Mouse (Mus musculus) ovary, postnatal 36 days (tissue): ENCODE data around the gene Lingo1.

Experiments
- DNase-seq: peaks from one replicate; pipeline ENCODE4 v3.0.0; 2022; ENCODE audit warnings: low spot score, mixed read lengths

Lingo1 gene

DNA sequence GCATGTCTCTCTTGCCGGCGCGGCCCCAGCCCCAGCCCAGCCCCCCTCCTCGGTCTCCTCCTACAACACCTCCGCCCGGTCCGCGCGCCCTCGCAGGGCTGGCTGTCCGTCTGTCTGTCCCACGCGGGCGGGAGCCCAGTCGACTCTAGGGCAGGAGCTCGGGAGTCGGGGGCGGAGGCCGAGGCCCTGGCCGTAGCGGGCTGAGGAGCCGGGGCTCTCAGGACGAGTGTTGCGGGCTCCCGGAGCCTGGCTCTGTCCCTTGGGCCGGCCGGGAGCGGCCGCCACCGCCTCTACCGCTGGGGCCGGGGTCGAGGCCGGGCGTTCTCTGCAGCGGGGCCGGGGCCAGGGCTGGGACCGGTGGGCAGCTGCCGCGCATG lies 161.2 kb downstream of the Lingo1 start:
- peak; percentile 47 for DNase-seq

DNA sequence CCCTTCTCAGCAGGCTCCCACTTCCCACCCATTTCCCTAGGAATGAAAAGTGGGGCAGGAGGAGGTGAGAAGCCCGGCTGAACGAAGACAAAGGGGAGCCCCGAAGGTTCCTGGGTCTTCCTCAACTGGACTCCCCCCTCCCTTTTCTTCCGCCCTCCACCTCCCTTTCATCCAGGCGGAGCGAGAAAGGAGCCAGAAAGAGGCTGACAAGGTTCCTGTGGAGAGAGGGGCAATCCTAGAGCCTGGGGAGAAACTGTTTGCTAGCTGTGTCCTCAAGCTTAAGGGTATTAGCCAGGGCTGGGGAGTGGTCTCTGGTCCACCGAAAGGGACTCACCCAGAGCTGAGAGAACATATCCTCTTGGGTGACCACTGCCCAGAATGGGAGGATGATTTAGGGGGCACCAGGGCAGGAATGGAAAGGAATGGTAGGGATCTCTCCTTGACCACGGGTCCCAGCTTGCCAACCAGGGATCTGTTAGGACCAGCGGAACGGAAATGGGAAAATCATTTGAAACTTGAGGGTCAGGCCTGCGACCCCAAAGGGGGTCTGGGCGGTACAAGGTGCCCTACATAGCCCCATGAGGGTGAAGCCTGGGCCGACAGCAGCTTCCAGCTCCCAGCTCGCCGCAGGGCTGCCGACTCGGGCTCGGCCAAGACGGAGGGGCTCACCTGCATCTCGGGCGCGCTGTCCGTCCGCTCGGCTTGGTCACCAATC lies 161.7 kb downstream of the Lingo1 start:
- DNase-seq, result no peak

DNA sequence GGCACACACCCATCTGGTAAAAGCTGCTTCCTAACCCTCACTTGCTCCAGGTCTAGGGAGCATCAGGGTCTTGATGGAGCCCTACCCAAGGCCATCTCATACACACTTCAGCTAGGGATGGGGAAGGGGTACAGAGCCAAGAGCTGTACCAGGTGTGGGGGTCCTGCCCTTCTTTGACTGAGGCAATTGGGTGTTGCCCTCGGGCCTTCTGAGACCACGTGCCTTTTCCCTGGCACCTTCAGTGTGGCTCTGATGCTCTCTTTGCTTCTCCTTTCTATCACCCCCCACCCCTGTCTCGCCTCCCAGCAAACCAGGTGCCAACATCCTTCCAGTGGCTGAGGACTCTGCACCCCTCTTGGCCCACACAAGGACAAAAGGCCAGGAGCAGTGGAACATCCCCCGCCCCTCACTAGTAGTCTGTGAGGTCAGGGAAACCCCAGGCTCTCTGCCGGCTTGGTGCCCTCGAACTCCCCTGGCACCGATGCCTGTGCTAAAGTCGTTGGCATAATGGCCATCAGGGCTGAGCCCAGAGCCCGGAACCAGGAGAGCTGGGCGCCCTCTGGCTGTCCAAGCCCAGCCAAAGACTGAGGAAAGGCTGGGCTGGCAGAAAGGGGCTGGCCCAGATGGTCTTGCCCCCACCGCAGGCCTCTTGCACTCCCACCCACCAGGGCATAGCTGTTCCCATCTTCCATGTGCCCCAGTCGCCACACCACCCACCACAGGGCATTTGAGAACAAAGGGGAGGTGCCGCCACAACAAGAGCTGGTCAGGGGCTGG lies 162.6 kb downstream of the Lingo1 start:
- no peak for DNase-seq

DNA sequence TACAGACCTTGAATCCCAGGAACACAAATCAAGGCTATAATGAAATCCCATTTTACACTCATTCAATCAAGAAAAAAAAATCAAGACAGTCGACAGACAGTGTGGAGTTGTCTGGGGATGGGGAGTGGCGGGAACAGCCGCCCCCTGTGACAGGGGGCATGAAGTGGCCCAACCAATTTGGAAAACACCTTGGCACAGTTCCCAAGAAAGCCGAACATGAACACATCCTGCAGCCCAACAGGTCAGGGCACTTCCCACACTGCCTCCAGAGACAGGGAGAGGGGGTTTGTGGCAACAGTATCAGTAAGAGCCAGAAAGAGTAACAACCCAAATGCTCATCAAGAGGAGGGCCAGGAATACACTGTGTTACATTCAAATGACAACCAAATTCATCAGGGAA lies 165.3 kb downstream of the Lingo1 start:
- DNase-seq, result no peak

DNA sequence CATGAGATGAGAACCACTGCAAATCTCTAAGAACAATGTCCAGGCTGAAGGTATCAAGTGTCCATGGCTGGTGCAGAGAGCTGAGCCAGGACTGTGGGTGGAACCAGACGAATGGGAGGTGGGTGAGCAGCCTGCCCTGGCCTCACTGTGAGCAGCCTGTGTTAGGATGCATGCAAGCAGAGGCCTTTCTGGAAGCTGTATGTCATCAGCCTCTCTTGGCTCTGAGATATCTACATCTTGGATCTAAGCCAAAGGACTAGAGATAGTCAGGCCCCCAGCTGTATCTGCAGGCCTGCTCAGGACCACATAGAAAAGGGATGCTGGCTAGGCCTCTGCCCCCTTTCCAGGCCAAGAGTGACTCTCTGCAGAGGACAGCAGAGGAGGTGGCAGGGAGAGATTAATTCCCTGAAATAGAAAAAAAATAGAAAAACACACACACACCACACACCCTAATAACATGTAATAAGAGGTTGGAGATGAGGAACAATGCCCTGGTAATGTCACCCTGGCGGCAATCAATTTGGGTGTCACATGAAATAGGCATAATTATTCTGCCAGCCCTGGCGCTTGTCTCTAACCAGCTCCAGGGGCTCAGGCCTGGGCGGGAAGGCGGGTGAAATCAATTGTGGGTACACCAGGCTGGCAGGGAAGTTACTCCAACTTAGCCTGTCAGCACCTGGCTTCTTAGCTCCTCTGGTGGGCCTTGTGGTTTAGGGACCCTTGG lies 166.4 kb downstream of the Lingo1 start:
- DNase-seq, result no peak

DNA sequence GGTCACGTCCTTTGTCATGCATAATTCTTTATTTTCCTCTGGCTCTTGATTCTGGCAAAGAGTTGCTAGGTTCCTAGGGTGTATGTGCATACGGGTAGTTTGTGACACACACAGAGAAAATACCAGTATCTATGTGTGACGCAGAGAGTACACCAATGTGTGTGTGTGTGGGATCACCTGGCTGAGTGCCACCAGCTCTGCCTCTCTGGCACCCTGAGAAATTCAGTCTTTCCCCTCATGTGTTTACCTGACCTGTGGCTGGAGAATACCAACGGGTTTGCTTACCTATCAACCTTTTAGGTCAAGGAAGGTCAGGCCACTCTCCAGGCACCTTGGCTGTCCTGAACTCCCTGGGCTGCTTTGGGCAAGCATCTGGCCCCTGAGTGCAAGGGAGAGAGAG lies 169.0 kb downstream of the Lingo1 start:
- no peak for DNase-seq

DNA sequence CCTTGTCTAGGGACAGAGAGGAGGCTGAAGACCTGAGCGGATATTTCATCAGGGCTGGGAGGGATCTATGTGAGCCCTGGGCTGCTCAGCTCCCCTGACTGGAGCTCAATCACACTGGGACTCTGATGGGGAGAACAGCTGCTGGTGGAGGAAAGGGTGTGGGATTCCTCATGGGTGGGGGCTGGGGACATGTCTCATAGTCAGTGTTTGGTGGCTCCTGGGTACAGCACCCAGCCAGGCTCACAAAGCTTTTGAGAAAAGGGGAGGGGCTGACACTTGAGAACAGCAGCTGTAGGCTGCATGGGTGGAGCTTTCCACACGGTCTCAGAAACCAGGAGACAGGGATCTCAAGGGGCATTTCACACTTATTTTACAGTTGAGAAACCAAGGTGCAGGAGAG lies 171.3 kb downstream of the Lingo1 start:
- no peak for DNase-seq

DNA sequence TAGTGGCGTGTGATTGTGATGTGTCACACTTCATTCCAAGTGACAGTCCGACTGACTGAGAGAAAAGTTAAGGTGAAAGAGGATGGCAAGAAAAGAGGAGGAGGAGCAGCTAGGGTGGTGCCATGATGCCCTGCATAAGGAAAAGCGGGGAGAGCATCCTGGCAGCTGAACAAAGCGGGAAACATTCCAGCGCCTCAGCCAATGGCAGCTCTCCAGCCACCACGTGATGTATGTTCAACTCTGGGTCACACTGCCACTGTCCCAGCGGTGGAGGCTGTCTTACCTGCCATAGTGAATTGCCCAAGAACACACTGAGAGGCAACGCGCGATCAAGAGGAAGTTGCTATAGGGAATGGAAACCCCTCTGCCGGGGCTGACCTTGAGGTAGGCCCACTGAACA lies 172.9 kb downstream of the Lingo1 start:
- DNase-seq, result no peak

DNA sequence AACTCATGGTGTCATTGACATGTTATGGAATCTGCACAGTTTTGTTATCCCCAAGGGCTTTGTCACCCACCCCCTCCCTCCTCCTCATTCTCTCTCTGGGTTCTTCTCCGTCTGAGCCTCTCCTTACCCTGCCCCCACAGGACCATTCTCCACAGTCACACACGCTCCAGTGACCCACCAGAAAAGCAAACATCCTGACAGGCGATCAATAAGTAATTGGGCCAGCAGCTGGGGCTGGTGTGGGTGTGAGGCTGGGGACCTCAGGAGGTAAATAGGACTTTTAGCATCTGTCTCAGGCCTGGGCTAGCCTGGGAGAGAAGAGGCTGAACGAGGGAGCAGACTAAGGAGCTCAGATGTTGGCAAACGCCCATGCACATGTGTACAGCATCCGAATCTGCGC lies 173.5 kb downstream of the Lingo1 start:
- DNase-seq, result no peak

DNA sequence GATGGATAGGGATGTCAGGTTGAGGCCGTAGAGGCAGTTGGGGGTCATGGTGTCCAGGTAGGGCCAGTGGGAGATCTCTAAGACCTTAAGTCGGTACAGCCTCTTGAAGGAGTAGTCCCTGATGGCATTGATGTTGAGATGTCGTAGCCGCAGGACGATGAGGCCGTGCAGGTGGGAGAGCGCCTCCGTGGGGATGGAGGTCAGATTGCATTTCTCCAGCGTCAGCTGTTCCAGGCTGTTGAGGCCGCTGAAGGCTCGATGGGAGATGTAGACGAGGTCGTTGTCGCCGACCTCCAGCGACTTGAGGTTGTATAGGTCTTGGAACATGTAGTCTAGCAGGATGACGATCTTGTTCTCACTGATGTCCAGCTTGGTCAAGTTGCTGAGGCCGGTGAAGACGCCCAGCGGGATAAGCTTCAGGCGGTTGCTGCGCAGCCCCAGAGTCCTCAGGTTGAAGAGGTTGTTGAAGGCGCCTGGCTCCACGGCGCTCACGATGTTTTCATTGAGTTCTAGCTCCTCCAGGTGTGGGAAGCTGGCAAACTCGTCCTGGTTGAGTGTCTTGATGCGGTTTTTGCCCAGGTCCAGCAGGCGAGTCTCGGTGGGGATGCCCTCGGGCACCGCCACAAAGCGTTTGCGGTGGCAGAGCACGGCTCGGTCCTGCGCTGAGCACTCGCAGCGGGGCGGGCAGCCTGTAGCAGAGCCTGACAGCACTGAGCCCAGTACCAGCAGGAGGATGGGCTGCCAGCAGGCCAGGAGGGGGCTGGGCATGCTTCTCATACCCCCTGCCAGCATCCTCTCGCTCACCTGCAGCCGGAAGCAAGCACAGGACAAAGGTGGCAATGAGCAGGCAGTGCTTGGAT lies 175.5 kb downstream of the Lingo1 start:
- DNase-seq, result no peak

DNA sequence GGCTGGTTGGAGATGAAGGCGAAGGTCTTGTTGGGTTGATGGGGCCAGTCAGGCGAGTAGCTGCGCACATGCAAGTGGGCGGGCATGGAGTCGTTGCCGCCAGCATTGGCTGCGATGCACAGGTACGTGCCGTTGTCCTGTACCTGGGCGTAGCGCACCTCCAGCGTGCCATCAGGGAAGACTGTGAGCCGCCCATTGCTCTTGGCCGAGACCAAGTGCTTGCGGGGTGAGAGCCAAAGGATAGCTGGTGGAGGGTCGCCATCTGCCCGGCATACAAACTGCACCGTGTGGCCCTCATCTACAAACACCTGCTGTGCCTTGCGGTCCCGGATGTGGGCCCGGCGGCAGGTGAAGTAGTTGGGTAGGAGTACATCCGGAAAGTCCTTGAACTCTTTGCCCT lies 176.6 kb downstream of the Lingo1 start:
- no peak for DNase-seq

DNA sequence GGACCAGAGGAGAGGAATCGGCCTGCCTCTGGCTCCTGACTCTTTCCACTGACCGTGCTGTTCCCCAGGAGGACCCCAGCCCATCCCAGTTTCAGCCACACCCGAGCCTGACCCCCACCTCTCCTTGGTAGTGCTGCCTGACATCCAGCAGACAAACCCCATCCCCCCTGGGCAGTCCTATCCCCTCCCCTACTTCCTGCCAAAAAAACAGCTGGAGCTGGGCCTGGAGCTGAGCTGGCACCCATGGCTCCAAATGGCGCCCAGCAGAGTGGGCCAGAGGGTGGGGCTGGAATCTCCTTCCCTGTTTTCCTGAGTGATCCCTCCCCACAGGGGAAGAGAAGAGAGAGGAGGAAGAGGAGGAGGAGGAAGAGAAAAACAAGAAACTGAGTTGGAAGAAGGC lies 177.6 kb downstream of the Lingo1 start:
- no peak for DNase-seq

DNA sequence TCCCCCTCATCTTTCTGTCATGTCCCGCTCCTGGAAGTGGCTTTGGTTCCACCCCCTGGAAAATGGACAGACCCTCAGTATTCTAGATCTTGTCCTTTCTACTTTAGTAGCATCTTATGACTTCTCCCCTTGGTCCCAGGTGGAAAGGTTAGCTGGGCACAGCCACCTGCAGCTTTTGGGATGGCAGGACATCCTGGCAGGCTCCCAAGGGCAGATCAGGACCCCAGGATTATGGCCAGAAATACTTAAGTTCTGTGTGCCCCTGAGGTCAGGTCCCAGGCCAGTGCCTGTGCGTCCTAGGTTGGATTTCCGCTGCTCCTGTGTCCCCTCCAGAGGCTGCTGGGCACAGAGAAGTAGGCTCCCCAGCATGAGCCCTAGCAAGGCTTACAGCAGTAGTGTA lies 180.2 kb downstream of the Lingo1 start:
- no peak for DNase-seq

DNA sequence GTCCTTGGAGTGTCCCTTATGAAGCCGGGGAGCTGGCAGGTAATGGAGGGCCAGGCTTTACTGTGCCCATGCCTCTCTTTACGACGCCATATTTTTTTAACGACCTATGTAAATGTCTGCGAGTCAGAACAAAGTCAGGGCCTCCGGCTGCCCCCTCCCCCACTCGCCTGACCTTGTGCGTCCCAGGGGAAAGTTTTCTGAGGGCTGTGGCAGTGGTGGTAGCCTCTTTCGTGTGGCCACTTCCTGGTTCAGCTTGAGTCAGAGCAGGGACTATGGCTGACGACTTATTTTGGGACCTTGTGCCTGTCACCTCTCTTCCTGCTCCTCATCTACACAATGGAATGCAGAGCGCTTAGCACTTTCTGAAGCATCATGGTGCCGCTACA lies 183.5 kb downstream of the Lingo1 start:
- DNase-seq, result no peak

DNA sequence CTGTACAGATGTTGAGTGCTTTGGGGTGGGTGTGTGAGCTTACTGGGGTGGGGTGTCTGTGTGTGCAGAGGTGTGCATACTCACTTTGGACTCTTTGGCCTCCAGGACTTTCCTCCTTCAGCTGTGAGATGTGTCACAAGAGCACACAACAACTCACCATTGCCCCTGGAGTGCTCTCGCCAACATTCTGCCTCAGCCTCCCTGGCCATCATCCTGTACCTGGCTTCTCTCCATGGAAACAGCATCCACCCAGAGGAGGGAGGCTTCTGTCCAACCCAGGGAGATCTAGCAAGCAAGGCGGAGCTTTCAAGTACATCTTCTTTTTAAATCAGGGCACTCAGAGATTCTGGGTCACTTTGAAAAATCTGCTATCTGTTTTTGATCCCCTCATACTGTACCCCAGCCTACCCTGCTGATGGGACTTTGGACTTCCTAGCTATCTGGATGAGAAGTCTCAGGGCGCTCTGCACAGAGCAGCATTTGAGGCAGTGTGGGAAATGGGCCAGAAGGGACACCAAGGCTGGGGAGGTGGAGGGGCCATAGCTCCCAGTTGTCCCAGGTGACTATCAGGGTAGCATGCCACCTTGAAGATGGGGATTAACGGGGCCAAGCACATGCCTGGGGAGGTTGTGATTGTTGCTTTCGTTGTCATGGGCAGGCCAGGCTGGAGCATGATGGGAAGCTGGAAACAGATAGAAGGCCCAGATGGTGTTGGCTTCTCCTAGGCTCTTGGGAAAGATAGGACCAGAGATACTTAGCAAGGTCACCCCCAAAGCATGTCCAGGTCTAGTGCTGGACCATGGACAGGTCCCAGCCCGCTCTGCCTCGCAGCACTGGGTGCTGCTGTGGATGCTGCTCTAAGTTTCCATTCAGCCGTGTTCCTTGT lies 184.1 kb downstream of the Lingo1 start:
- DNase-seq, result no peak

DNA sequence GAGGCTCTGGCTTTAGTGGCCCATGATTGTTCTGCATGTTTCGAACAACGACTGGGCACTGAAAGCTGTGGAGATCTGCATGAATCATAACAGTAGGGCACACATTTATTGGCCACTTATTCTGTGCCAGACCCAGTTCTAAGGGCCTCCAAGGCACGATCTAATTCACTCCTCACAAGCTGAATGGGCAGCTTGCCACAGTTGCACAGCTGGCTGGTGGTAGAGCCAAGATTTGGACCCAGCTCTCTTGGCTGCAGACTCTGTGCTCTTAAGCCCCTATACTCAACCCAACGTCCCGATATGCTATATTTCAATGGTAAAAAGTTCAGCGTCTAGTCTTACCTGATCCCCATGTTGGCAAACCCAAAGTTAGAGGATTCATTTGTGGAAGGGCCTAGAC lies 185.3 kb downstream of the Lingo1 start:
- no peak for DNase-seq

DNA sequence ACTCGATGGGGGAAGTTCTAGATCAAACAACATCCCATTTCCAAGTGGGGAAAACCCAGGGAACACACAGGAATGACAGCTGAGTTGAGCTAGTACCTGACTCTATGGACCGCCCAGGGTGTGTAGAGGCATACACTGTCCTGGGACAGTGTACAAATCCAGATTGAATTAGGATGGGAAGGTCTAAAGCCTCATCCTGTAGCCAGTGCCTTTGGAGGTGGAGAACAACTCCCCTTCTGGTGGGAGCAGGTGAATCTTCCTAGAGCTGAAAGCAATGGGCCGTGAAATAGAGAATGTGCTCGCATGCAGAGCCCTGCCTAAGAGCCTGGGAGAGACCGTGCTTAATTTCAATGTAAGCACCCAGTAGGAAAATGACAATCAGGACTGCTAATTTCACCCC lies 185.8 kb downstream of the Lingo1 start:
- no peak for DNase-seq

DNA sequence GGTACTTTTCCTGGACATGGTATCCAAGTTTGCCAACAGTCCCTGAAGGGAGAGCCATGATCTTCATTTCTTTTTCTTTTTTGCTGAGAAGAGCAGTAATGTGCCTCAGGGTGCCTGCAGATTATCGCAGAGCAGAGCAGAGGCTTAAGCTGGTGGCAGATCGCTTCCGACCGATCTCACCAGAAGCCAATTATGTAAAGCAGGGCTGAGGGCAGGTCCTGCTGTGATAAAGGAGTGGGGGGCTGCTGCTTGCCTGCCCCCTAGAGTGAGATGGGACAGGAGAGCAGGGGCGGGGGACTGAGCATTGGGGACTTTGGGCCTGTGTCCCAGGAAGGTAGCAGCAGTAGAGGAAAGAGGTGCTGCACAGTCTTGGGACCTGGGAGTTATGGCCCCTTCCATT lies 186.8 kb downstream of the Lingo1 start:
- DNase-seq, result no peak

DNA sequence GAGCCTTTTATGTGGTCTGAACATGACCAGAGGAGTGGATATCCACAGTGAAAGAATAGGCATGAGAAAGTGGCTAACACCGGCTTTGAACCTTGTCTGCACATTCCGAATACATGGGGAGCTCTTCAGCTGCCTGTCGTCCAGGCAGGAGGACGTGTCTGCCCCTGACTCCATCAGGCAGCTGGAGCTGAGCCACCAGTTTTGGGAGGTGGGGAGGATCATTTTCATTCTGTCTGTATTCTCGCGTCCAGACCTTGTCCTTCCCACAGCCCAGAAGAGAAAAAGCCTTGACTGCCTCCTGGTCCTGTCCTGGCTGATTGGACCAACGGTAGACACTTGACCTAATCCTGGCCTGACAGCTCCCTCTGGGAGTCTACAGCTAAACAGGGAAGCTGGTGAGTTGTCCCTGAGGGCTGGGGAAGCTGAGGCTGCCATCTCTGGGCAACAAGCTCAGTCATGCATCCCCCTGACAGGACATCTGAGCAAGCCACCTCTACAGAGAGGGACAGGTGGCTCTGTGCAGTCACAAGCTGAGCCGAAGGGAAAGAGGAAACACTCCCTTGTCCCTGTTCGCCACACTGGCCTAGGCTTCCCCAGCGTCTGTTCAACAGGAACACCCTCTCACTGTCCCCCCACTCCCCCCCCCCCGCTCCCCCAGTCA lies 187.4 kb downstream of the Lingo1 start:
- DNase-seq, result no peak

DNA sequence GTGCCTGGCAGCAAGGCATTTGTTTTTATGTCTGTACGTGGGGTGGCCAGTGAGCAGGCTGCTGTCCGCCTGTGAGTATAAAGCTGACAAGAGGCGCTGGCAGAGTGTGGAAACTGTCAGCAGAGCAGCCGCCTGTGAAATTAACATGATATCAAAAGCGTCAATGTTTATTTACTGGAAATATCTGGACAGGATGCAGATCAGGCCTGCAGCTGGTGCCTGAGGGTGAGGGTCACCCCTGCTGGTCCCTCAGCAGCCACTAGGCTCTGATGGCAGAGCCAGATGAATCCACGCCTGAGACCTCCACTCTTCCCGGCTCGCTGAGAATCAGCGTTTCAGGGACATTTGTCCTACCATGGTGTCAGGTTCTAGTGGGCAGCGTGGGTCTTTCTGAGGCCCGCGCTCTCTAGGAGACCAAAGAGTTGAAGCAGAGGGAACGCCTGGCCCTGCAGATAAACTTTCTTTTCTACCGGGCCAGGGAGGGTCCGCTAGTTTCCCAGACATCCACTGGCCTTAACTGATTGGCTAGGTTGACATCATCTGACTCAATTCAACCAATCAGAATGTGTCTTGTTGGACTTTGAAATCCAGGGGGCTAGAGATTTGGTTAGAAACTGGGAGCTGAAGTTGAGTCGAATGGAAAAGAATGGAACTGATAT lies 190.1 kb downstream of the Lingo1 start:
- no peak for DNase-seq
